Mouse (Mus musculus) macrophage (primary cell): ENCODE results near the gene Mei1. TPM values are rescaled to one million over a fixed set of nuclear protein-coding genes. Genes with fewer than 3 reads are reported as not detected.
A peak's percentile ranks its signal among the peaks of the same experiment; 100 is the strongest.

Experiments
- H3K27ac ChIP-seq: fragments of 350-480 bp; formaldehyde crosslinking; 2 replicates; pipeline ENCODE4 v1.9.0; 2021
- H3K36me3 ChIP-seq: fragments of 350-480 bp; formaldehyde crosslinking; 2 replicates; pipeline ENCODE4 v1.9.0; 2021; ENCODE audit errors: inconsistent target
- H3K4me3 ChIP-seq: fragments of 350-480 bp; formaldehyde crosslinking; 2 replicates; pipeline ENCODE4 v1.9.0; 2021; ENCODE audit errors: inconsistent target
- H3K79me2 ChIP-seq: fragments of 350-480 bp; formaldehyde crosslinking; 2 replicates; pipeline ENCODE4 v1.9.0; 2021; ENCODE audit errors: inconsistent target
- WGBS: methylation state at CpG from one replicate; pipeline ENCODE4 v1.1.7; 2026; ENCODE audit warnings: inconsistent platforms; ENCODE audit not compliant: missing documents; 5-methylcytosine and 5-hydroxymethylcytosine counted together
- polyA plus RNA-seq: library from polyadenylated mRNA; stranded (reverse); fragments of 250-400 nt; gene quantifications from 3 replicates; pipeline ENCODE4 v1.2.4, GENCODE M21; 2018; ENCODE audit warnings: inconsistent platforms
- total RNA-seq, 78 experiments: library from RNA; depleted of rRNA; stranded (reverse); fragments of 250-400 nt; gene quantifications; 1 replicate in 9 of 78; 2 replicates in 24 of 78; 3 replicates in 43 of 78; 4 replicates in 2 of 78; pipeline ENCODE4 v1.2.4; 2018; ENCODE audit warnings: inconsistent platforms in 56 of 78

Mei1 gene
- total RNA-seq (2018; cell fraction: chromatin; rRNA removed), result not detected
- total RNA-seq (2018; cell fraction: cytosol; rRNA removed), result not detected
- not detected for total RNA-seq (2018; cell fraction: nucleus; rRNA removed)
- polyA plus RNA-seq, result not detected in 3 replicates

- 39% methylated on average over 39 of the region's 40 CpGs for WGBS
- Histone ChIP-seq H3K36me3 (no peaks in the 10 kb centered on the region), H3K27ac (no peak within 1 kb of the TSS), H3K79me2 (no peaks in the 10 kb centered on the region), H3K4me3 (no peak within 1 kb of the TSS)
Observed at GRCm38 (mm10) chr15:82069898-82070297, at the start of gene Mei1. Gene Mei1, plus strand, starts transcription at chr15:82069996.

DNA sequence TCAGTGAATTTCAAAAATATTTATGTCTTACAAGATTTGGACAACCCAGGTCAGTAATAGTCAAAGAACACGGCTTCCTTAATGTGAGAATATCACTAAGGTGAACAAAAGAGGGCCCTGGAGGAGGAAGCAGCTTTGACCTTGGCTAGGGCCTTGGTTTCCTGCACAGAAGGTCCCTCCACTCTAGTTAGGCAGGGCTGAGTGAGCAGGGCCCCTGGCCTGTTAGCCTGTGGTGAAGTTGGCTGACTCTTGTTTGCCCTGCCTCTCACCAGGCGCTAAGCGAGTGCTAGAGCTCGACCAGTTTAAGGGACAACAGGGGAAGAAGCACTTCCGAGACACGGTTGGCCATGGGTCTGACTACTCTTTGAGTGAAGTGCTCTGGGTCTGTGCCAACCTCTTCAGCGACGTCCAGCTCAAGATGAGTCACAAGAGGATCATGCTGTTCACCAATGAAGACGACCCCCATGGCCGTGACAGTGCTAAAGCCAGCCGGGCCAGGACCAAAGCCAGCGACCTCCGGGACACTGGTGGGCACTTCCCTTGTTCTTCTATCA, 47.2 kb upstream of the Mei1 start:
- no peaks in the 10 kb centered on the region for H3K79me2 ChIP-seq
- 0 out of 2 replicates have a peak, but pooled peaks cover 20% of the 10 kb centered on the region for H3K36me3 ChIP-seq
- H3K4me3 ChIP-seq, result no peak overlapping the region
- WGBS, result 45% methylated on average over 13 of the region's 13 CpGs
- no peak overlapping the region for H3K27ac ChIP-seq

- no peak overlapping the region for H3K27ac ChIP-seq
- H3K36me3 ChIP-seq, result 0 out of 2 replicates have a peak, but pooled peaks cover 20% of the 10 kb centered on the region
- no peaks in the 10 kb centered on the region for H3K79me2 ChIP-seq
- H3K4me3 ChIP-seq, result no peak overlapping the region
- 85% methylated on average over 6 of the region's 6 CpGs for WGBS
Observed at GRCm38 (mm10) chr15:82023965-82024635, 45.7 kb upstream of the Mei1 start.

- H3K79me2 ChIP-seq, result no peaks in the 10 kb centered on the region
- no peak overlapping the region for H3K4me3 ChIP-seq
- no peak overlapping the region for H3K27ac ChIP-seq
- H3K36me3 ChIP-seq, result peaks cover 28% of the 10 kb centered on the region; the same call in 1 of the 2 replicates
- WGBS, result 95% methylated on average over 7 of the region's 7 CpGs
Observed at GRCm38 (mm10) chr15:82027276-82027675, 42.5 kb upstream of the Mei1 start.

DNA sequence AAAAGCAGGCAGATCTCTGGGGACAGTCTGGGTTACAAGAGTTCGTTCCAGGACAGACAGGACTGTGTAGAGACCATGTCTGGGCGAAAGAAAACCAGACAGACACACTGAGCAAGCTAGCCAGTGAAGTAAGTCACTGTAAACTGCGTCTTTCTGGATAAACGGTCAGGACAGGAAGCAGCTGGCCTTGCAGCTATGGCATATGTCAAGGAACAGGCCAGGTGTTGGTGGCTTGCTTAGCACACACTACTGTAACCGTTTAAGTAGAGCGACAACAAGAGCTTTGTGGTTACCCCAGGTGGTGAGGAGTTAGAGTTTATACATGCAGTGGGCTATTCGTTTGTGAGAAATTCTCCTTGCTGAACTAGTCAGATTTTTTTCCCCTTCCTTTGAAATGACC, 42.1 kb upstream of the Mei1 start:
- 46% methylated on average over 7 of the region's 7 CpGs for WGBS
- Histone ChIP-seq H3K79me2 (no peaks in the 10 kb centered on the region), H3K4me3 (no peak overlapping the region), H3K36me3 (peaks cover 28% of the 10 kb centered on the region; the same call in 1 of the 2 replicates), H3K27ac (no peak overlapping the region)

DNA sequence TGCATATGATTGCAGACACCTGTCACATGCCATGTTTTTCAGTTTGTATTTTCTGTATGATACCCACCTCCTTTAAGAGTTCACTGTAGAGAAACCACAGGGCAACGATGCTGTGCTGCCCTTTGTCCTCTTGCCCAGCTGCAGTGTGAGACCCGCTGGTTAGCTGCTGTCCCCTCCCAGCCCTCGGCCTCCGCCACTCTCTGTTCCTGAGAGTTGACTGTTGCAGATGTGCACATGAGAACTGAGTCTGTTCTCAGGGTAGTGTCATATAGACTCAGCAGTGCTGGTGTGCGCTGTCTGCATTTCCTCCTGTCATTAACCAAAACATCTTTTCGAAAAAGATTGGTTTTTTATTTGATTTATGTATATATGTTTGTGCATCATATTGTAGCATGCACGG, 37.4 kb upstream of the Mei1 start:
- Histone ChIP-seq H3K79me2 (no peaks in the 10 kb centered on the region), H3K36me3 (peaks cover 10% of the 10 kb centered on the region; the same call in 1 of the 2 replicates), H3K27ac (no peak overlapping the region), H3K4me3 (no peak overlapping the region)
- 93% methylated on average over 7 of the region's 7 CpGs for WGBS

DNA sequence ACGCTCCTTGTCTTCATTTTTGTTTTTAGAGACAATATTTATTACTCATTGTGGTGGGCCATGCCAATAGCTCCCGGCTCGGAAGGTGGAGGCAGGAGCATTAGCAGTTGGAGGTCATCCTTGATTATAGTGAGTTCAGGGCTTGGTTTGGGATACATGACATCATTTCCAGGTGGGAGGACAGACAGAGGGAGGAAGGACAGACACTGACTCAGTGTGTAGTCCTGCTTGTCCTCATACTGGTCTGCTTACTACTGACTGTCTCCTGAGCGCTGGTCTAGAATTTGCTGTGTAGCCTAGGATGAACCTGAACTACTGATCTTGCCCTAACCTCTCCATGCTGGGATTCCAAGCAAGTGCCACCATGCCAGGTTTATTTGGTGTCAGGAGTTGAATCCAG, 36.0 kb upstream of the Mei1 start, which contains the start of gene Desi1:
TSS of gene Desi1 (minus strand) at position 101 of the 400 bp plus-strand sequence.
- 99% methylated on average over 4 of the region's 4 CpGs for WGBS
- Histone ChIP-seq H3K27ac (no peak within 1 kb of the TSS), H3K4me3 (no peak within 1 kb of the TSS), H3K36me3 (peaks cover 8% of the 10 kb centered on the region; the same call in 1 of the 2 replicates), H3K79me2 (no peaks in the 10 kb centered on the region)

GRCm38 (mm10) chr15:82035904-82036689, 33.7 kb upstream of the Mei1 start:
- Histone ChIP-seq H3K4me3 (no peak overlapping the region), H3K79me2 (no peaks in the 10 kb centered on the region), H3K36me3 (peaks cover 11% of the 10 kb centered on the region; the same call in 1 of the 2 replicates), H3K27ac (no peak overlapping the region)
- WGBS, result 82% methylated on average over 10 of the region's 12 CpGs

DNA sequence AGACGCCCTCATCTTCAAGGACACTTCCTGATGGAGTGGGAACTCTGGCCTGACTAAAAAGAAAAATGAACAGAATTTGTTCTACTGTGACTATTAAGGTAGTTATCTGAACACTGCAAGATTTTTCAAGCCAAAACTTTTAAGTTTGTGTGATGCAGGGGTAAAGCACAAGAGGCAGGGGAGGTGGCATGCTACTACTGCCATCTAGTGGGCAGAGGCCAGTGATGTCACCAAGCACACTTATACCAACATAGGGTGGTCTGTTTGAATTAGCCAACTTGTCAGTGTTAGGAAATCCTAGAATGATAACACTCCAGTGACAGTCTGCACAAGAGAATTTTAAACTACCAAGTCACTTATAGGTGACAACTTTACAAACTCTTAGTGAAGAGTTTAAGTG, 29.1 kb upstream of the Mei1 start:
- WGBS, result 94% methylated on average over 1 of the region's 1 CpGs
- Histone ChIP-seq H3K36me3 (peaks cover 14% of the 10 kb centered on the region; the same call in 1 of the 2 replicates), H3K79me2 (peaks cover 35% of the 10 kb centered on the region), H3K4me3 (no peak overlapping the region), H3K27ac (no peak overlapping the region)

- Histone ChIP-seq H3K27ac (no peak overlapping the region), H3K79me2 (peaks cover 49% of the 10 kb centered on the region), H3K4me3 (no peak overlapping the region), H3K36me3 (peaks cover 10% of the 10 kb centered on the region; the same call in 1 of the 2 replicates)
- 91% methylated on average over 7 of the region's 7 CpGs for WGBS
Observed at GRCm38 (mm10) chr15:82044166-82044784, 25.5 kb upstream of the Mei1 start.

GRCm38 (mm10) chr15:82046246-82046891, 23.4 kb upstream of the Mei1 start:
- H3K4me3 ChIP-seq, result peak overlapping the region; percentile 93
- H3K27ac ChIP-seq, result peak overlapping the region; percentile 33; the same call in 1 of the 2 replicates
- H3K36me3 ChIP-seq, result peaks cover 4% of the 10 kb centered on the region; the same call in 1 of the 2 replicates
- 1% methylated on average over 26 of the region's 26 CpGs for WGBS
- peaks cover 49% of the 10 kb centered on the region for H3K79me2 ChIP-seq

DNA sequence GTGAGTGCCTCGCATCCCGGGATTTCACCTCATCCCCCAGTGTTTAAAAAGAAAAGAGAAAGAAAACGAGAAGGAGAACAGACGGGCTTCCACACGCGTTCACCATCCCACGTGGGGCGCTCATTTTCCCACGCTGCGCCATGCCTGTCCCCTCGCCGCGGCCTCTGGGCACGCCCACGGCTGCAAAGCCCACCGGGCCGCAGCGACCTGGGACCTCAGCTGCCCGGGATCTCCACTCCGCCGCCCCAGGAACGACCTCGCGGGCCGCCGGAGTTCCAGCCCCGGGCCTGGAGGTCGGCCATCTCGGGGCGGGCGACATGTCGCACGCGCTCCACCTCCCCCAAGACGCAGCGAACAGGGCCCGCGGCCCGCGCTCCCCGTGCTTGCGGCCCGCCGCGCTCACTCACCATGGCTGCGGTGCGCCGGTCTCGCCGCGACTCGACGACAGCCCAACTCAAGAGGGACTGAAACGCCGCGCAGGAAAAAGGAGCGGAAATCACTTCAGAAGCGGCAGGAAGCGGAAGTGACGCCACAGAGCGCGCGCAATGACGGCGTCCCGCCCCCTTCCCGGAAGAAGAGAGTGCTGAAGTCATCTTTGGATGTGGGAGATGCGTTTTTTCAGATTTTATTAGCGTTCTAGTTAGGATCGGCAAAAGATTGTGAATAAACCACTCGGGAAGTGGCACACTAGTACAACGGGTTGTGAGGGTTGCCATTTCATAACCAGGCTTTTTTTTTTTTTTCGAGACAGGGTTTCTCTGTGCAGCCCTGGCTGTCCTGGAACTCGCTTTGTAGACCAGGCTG, 22.5 kb upstream of the Mei1 start, which contains the start of gene Snu13:
TSS of gene Snu13 (minus strand) at position 519 of the 804 bp plus-strand sequence.
- peaks cover 48% of the 10 kb centered on the region for H3K79me2 ChIP-seq
- peak within 1 kb of the TSS; percentile 33; the same call in 1 of the 2 replicates for H3K27ac ChIP-seq
- H3K36me3 ChIP-seq, result peaks cover 4% of the 10 kb centered on the region; the same call in 1 of the 2 replicates
- WGBS, result under 1% methylated on average over 70 of the region's 74 CpGs
- peak within 1 kb of the TSS; percentile 93 for H3K4me3 ChIP-seq

GRCm38 (mm10) chr15:82052544-82052943, 17.3 kb upstream of the Mei1 start:
- 67% methylated on average over 5 of the region's 5 CpGs for WGBS
- Histone ChIP-seq H3K79me2 (no peaks in the 10 kb centered on the region), H3K4me3 (no peak overlapping the region), H3K36me3 (no peaks in the 10 kb centered on the region), H3K27ac (no peak overlapping the region)
